Mouse (Mus musculus): ENCODE measurements around the gene Lsm4. TPM values are rescaled to one million over a fixed set of nuclear protein-coding genes. Genes with fewer than 3 reads are reported as not detected.

Gene Lsm4
- polyA plus RNA-seq, 1 experiment = 199 TPM

- Histone ChIP-seq H3K4me1 (replicated peaks; ENCODE audit: control insufficient read depth, insufficient read depth, low read length) (peaks cover 51% of the 10 kb centered on the region), H3K36me3 (ENCODE audit: control insufficient read depth, insufficient read depth, low read length) (no peaks in the 10 kb centered on the region), H3K27me3 (ENCODE audit: control insufficient read depth, insufficient read depth, low read length) (no peaks in the 10 kb centered on the region), H3K4me3 (ENCODE audit: control insufficient read depth, insufficient read depth, low read length) (peak overlapping the region; percentile 2; the same call in 1 of the 2 replicates), H3K27ac (ENCODE audit: control insufficient read depth, insufficient read depth, low read length) (peak overlapping the region; percentile 88)
- 4% methylated on average over 32 of the region's 32 CpGs for WGBS
- DNase-seq = peak; percentile 87
- TF ChIP-seq CTCF (IDR thresholded peaks at IDR 0.05; ENCODE audit: borderline replicate concordance, control insufficient read depth, extremely low read depth, insufficient read depth, low read length, poor library complexity) = no peak
- TF ChIP-seq POLR2A (IDR thresholded peaks at IDR 0.05; ENCODE audit: control insufficient read depth, extremely low read depth, insufficient read depth, low read length, poor library complexity) = no peak
Observed at GRCm38 (mm10) chr8:70695318-70696018, 22.4 kb downstream of the Lsm4 start.

DNA sequence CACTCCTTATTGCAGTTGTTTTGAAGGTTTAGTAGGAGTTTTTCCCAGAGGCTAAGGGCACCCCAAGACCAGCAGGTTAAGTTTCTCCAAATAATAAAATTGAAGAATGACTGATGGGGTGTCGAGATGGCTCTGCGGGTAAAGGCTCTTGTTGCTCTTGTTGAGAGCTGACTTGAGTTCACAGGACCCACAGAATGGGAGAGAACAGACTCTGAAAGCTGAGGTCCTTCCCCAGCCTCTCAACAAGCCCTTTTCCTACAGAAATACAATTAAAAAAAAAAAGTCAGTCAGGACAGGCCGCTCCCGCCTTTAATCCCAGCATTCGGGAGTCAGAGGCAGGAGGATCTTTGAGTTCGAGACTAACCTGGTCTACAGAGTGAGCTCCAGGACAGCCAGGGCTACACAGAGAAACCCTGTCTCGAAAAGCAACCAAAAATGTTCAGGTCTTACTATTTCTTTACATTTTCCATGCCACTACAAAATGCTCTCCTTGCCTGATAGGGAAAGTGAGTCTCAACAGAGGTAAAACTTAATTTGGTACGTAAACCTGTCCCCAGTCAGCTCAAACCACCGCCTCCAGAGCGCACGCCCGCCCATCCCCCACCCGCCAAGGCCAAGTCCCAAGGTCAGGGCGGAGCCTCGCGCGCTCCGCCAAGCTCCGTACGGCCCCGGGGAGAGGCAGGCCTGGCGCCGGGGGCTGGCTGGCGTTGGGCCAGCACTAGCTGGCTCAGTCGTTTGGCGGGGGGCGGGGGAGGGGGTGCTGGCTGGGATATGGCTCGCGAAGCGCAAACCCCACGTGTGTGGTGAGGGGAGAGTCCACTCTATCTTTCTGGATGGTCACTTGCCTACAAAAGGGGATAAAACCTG is 23.2 kb downstream of the Lsm4 start:
- DNase-seq = peak; percentile 80
- 3% methylated on average over 31 of the region's 31 CpGs for WGBS
- Histone ChIP-seq H3K27me3 (ENCODE audit: control insufficient read depth, insufficient read depth, low read length) (no peaks in the 10 kb centered on the region), H3K4me1 (replicated peaks; ENCODE audit: control insufficient read depth, insufficient read depth, low read length) (peaks cover 54% of the 10 kb centered on the region), H3K4me3 (ENCODE audit: control insufficient read depth, insufficient read depth, low read length) (peak overlapping the region; percentile 3), H3K27ac (ENCODE audit: control insufficient read depth, insufficient read depth, low read length) (peak overlapping the region; percentile 88), H3K36me3 (ENCODE audit: control insufficient read depth, insufficient read depth, low read length) (no peaks in the 10 kb centered on the region)
- TF ChIP-seq CTCF (IDR thresholded peaks at IDR 0.05; ENCODE audit: borderline replicate concordance, control insufficient read depth, extremely low read depth, insufficient read depth, low read length, poor library complexity) (no peak), POLR2A (IDR thresholded peaks at IDR 0.05; ENCODE audit: control insufficient read depth, extremely low read depth, insufficient read depth, low read length, poor library complexity) (0 out of 2 replicates have a peak, but pooled peaks have one; percentile 21)

GRCm38 (mm10) chr8:70696946-70697345 is 23.9 kb downstream of the Lsm4 start:
- TF ChIP-seq CTCF (IDR thresholded peaks at IDR 0.05; ENCODE audit: borderline replicate concordance, control insufficient read depth, extremely low read depth, insufficient read depth, low read length, poor library complexity) = no peak
- no peak for TF ChIP-seq POLR2A (IDR thresholded peaks at IDR 0.05; ENCODE audit: control insufficient read depth, extremely low read depth, insufficient read depth, low read length, poor library complexity)
- H3K27me3 ChIP-seq (ENCODE audit: control insufficient read depth, insufficient read depth, low read length) = no peaks in the 10 kb centered on the region
- H3K36me3 ChIP-seq (ENCODE audit: control insufficient read depth, insufficient read depth, low read length) = no peaks in the 10 kb centered on the region
- H3K4me1 ChIP-seq (replicated peaks; ENCODE audit: control insufficient read depth, insufficient read depth, low read length) = peaks cover 58% of the 10 kb centered on the region
- 85% methylated on average over 4 of the region's 4 CpGs for WGBS
- DNase-seq = no peak
- H3K27ac ChIP-seq (ENCODE audit: control insufficient read depth, insufficient read depth, low read length) = peak overlapping the region; percentile 81
- no peak overlapping the region for H3K4me3 ChIP-seq (ENCODE audit: control insufficient read depth, insufficient read depth, low read length)

GRCm38 (mm10) chr8:70697366-70698250 is 24.6 kb downstream of the Lsm4 start:
- WGBS = 67% methylated on average over 12 of the region's 12 CpGs
- H3K27me3 ChIP-seq (ENCODE audit: control insufficient read depth, insufficient read depth, low read length) = no peaks in the 10 kb centered on the region

DNA sequence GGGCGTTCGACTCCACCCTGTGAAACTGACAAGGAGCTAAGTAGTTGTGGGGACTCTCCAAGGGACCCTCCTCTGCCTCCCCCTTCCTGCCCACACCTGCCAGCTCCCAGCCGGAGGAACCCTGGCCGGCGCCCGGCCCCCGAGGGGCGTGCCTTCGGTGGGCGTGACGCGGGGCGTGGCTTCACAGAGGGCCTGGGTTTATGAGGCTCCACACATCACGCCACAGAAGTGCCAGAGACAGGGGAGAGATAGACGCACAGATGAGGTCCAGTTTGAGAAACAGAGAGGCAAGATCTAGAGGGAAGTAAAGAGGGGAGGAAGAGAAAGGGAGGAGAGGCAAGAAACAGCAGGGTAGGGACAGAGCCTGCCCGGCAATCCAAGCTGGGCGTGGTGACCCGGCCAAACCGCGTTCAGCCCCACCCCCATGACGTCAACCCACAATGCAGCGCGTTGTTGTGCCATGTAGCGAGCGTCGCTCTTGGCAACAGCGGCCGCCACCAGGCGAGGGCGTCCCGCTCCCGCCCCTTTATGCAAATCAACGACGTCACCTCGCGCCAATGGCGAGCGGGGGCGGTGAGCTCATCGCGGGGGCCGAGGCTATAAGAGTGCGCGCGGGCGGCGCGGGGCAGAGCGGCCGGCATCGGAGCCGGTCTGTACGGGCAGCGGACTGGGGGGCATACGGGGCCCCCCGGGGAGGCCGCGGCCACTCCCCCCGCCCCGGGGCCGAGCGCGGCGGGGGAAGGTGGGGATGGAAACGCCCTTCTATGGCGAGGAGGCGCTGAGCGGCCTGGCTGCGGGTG is 25.5 kb downstream of the Lsm4 start, which contains the start of gene Jund:
Jund (plus strand) TSS at position 640 of the 800 bp plus-strand sequence.
- DNase-seq = peak; percentile 100
- under 1% methylated on average over 66 of the region's 69 CpGs for WGBS
- Histone ChIP-seq H3K27me3 (ENCODE audit: control insufficient read depth, insufficient read depth, low read length) (no peaks in the 10 kb centered on the region), H3K4me3 (ENCODE audit: control insufficient read depth, insufficient read depth, low read length) (peak within 1 kb of the TSS; percentile 82), H3K36me3 (ENCODE audit: control insufficient read depth, insufficient read depth, low read length) (no peaks in the 10 kb centered on the region), H3K4me1 (replicated peaks; ENCODE audit: control insufficient read depth, insufficient read depth, low read length) (peaks cover 50% of the 10 kb centered on the region), H3K27ac (ENCODE audit: control insufficient read depth, insufficient read depth, low read length) (peak within 1 kb of the TSS; percentile 90)
- peak; percentile 100 for TF ChIP-seq POLR2A (IDR thresholded peaks at IDR 0.05; ENCODE audit: control insufficient read depth, extremely low read depth, insufficient read depth, low read length, poor library complexity)
- 0 out of 2 replicates have a peak, but pooled peaks have one; percentile 23 for TF ChIP-seq CTCF (IDR thresholded peaks at IDR 0.05; ENCODE audit: borderline replicate concordance, control insufficient read depth, extremely low read depth, insufficient read depth, low read length, poor library complexity)

More at GRCm38 (mm10) chr8:70697366-70698250, 24.6 kb downstream of the Lsm4 start:
- TF ChIP-seq POLR2A (IDR thresholded peaks at IDR 0.05; ENCODE audit: control insufficient read depth, extremely low read depth, insufficient read depth, low read length, poor library complexity) = no peak
- no peak for TF ChIP-seq CTCF (IDR thresholded peaks at IDR 0.05; ENCODE audit: borderline replicate concordance, control insufficient read depth, extremely low read depth, insufficient read depth, low read length, poor library complexity)
- no peak for DNase-seq
- H3K36me3 ChIP-seq (ENCODE audit: control insufficient read depth, insufficient read depth, low read length) = no peaks in the 10 kb centered on the region
- peaks cover 55% of the 10 kb centered on the region for H3K4me1 ChIP-seq (replicated peaks; ENCODE audit: control insufficient read depth, insufficient read depth, low read length)
- peak overlapping the region; percentile 10; the same call in 1 of the 2 replicates for H3K4me3 ChIP-seq (ENCODE audit: control insufficient read depth, insufficient read depth, low read length)
- H3K27ac ChIP-seq (ENCODE audit: control insufficient read depth, insufficient read depth, low read length) = peak overlapping the region; percentile 81
